12 mouse cellular contexts compared by ENCODE assay signal in genomic region chr7:110223727-110224510, GRCm38 (mm10). TPM values are rescaled to one million over a fixed set of nuclear protein-coding genes. Genes with fewer than 3 reads are reported as not detected.
DNase-seq lines count a peak whose midpoint lies in the region; ATAC-seq and TF ChIP-seq lines count a peak whose summit lies in the region.
"Had no signal": no experiment of that assay in that cellular context is flagged by ENCODE, and none has a peak within 500 bp of the region (broad histone marks: within the 10 kb centered on the region; RNA-seq: fewer than 3 reads in every experiment).

No protein-coding gene starts in this region.

- H3K27me3 ChIP-seq in liver, embryonic 11.5 days (replicated peaks; ENCODE audit: control insufficient read depth, insufficient read depth, low read length), result no peaks in the 10 kb centered on the region
- H3K27me3 ChIP-seq in liver, postnatal 0 days (ENCODE audit: insufficient read depth, low read length), result no peaks in the 10 kb centered on the region
- H3K27me3 ChIP-seq in liver, embryonic 16.5 days (ENCODE audit: control insufficient read depth, insufficient read depth, low read depth, low read length), result no peaks in the 10 kb centered on the region

- no peak for ATAC-seq in liver, embryonic 11.5 days (replicated peaks; ENCODE audit: low FRiP score)
- ATAC-seq in liver, postnatal 0 days, result no peak
- no peak for ATAC-seq in liver, embryonic 16.5 days (ENCODE audit: low read depth)
- ATAC-seq: forebrain, embryonic 14.5 days; inflammation-experienced regulatory T-cells, adult 6 months had no signal

- peaks cover 8% of the 10 kb centered on the region; the same call in 1 of the 2 replicates for H3K36me3 ChIP-seq in liver, embryonic 11.5 days (ENCODE audit: control insufficient read depth, insufficient read depth, low read length)
- no peaks in the 10 kb centered on the region for H3K36me3 ChIP-seq in liver, postnatal 0 days (replicated peaks; ENCODE audit: insufficient read depth, low read length)
- H3K36me3 ChIP-seq in liver, embryonic 16.5 days (ENCODE audit: control insufficient read depth, insufficient read depth), result no peaks in the 10 kb centered on the region; the same call in 1 of the 2 replicates

- H3K4me3 ChIP-seq in liver, embryonic 11.5 days (ENCODE audit: low read depth, low read length), result no peak overlapping the region
- H3K4me3 ChIP-seq in liver, postnatal 0 days (ENCODE audit: low read depth, low read length), result no peak overlapping the region
- H3K4me3 ChIP-seq in liver, embryonic 16.5 days (ENCODE audit: low read depth, low read length), result no peak overlapping the region

- DNase-seq in gastrocnemius, adult 18-20 months (ENCODE audit: low spot score), result peak; percentile 58
- DNase-seq in gastrocnemius, postnatal 10 days, result no peak
- no peak for DNase-seq in liver, embryonic 11.5 days (ENCODE audit: low spot score)
- DNase-seq in liver, postnatal 0 days, result no peak
- DNase-seq in NIH3T3 (ENCODE audit: low read depth), result peak; percentile 66
- DNase-seq in kidney, adult 11 months, result no peak
- no peak for DNase-seq in T-cell, adult 2 months (ENCODE audit: low spot score)
- DNase-seq: kidney, postnatal 36 days; thymus, postnatal 14 days had no signal

- no peak for TF ChIP-seq CTCF in liver, postnatal 0 days (IDR thresholded peaks at IDR 0.05; ENCODE audit: low read depth)

- WGBS in liver, embryonic 11.5 days, result 77% methylated on average over 2 of the region's 2 CpGs
- WGBS in liver, postnatal 0 days (ENCODE audit: insufficient replicate concordance), result 58% methylated on average over 2 of the region's 2 CpGs
- WGBS in liver, embryonic 16.5 days (ENCODE audit: insufficient replicate concordance), result 46% methylated on average over 2 of the region's 2 CpGs

- TF ChIP-seq EP300 in liver, postnatal 0 days (IDR thresholded peaks at IDR 0.05; ENCODE audit: low read depth), result no peak

- H3K9me3 ChIP-seq in liver, embryonic 11.5 days (ENCODE audit: control insufficient read depth, low read length), result no peaks in the 10 kb centered on the region
- no peaks in the 10 kb centered on the region for H3K9me3 ChIP-seq in liver, postnatal 0 days (ENCODE audit: low read length)
- H3K9me3 ChIP-seq in liver, embryonic 16.5 days (replicated peaks; ENCODE audit: control insufficient read depth, low read length), result no peaks in the 10 kb centered on the region

- H3K9ac ChIP-seq in liver, embryonic 11.5 days (ENCODE audit: low read depth, low read length), result no peak overlapping the region
- H3K9ac ChIP-seq in liver, postnatal 0 days (replicated peaks), result no peak overlapping the region; the same call in 1 of the 2 replicates
- no peak overlapping the region for H3K9ac ChIP-seq in liver, embryonic 16.5 days (ENCODE audit: low read depth, low read length)

- peaks cover 2% of the 10 kb centered on the region; the same call in 1 of the 2 replicates for H3K4me1 ChIP-seq in liver, embryonic 11.5 days (replicated peaks; ENCODE audit: control insufficient read depth, insufficient read depth, low read length)
- peaks cover 16% of the 10 kb centered on the region for H3K4me1 ChIP-seq in liver, postnatal 0 days (ENCODE audit: insufficient read depth)
- peaks cover 7% of the 10 kb centered on the region for H3K4me1 ChIP-seq in liver, embryonic 16.5 days (ENCODE audit: control insufficient read depth, low read depth, low read length)

- peak overlapping the region; percentile 12; the same call in 1 of the 2 replicates for H3K4me2 ChIP-seq in liver, embryonic 11.5 days
- H3K4me2 ChIP-seq in liver, postnatal 0 days (ENCODE audit: low read depth, low read length), result no peak overlapping the region
- 0 out of 2 replicates have a peak overlapping the region, but pooled peaks have one; percentile 5 for H3K4me2 ChIP-seq in liver, embryonic 16.5 days (ENCODE audit: low read depth, low read length)

- no peak overlapping the region for H3K27ac ChIP-seq in liver, embryonic 11.5 days (ENCODE audit: low read depth, low read length)
- H3K27ac ChIP-seq in liver, postnatal 0 days (ENCODE audit: low read depth), result no peak overlapping the region
- no peak overlapping the region for H3K27ac ChIP-seq in liver, embryonic 16.5 days (ENCODE audit: low read length)

RNA-seq across cellular contexts. Expression of gene Swap70, which starts 2.4 kb away (rescaled TPM):
- total RNA-seq in gastrocnemius, adult 18-20 months (2021), result 1 to 10 TPM; 5.5 to 8.0 TPM
- total RNA-seq in gastrocnemius, postnatal 10 days (2021), result 10 to 100 TPM; 11.5 to 16.2 TPM
- polyA plus RNA-seq in liver, embryonic 11.5 days (2014; fragmentation: Nextera tagmentation; extraction: Ambion mirVana), result 19.6 and 25.3 TPM in 2 replicates
- 5.2 and 7.2 TPM in 2 replicates for polyA plus RNA-seq in liver, postnatal 0 days (2015; fragmentation: Nextera tagmentation; extraction: Ambion mirVana)
- polyA plus RNA-seq in liver, embryonic 16.5 days (2015; fragmentation: Nextera tagmentation; extraction: Ambion mirVana), result 7.4 and 8.7 TPM in 2 replicates

Comparison
In these comparisons a context has a peak if more than half of its experiments do, and no peak if none do; other contexts are left out.
1. DNase-seq: peak in gastrocnemius, adult 18-20 months (single experiment) and NIH3T3 (single experiment); none in gastrocnemius, postnatal 10 days (single experiment), liver, embryonic 11.5 days (single experiment), liver, postnatal 0 days (single experiment), kidney, adult 11 months (single experiment) and T-cell, adult 2 months (single experiment).